Mouse (Mus musculus): ENCODE measurements around the gene Map2k6.

The Map2k6 gene

DNA sequence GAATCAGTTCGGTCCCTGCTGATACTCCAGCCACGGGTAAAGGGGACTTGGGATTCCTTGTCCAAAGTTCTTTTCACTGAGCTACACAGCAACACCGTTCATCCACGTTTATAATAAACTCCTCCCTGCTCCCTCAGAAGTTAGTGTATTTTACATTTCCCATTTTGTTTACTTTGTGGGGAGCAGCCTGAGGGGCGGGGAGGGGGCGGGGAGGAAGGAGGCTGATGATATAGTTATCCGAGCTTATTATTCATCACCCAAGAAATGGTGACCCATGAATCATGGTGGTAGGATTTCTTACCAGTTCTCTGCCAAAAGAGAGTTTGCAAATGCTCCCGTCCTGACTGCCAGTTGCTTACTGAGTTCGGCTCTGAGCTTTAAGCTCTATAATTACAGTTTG lies 6.7 kb downstream of the Map2k6 start:
- DNase-seq = no peak

DNA sequence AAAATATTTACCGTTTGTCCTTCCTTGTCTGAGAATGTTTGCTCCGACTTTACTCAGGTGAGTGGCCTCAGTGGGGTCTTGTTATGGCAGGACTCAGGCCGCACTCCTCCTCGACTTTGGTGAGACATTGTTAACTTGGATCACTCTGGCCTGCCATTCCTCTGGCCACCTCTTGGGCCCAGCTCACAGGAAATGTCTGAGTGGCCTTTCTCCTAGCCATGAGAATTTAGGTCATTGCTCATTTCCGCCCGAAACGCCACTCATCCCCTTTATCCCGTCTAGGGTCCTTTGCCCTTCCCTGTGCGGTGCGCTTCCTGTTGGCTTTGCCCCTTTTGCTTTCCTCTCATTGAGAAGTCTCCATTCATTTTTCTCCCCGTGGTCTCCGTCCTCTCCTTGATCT lies 10.2 kb downstream of the Map2k6 start:
- DNase-seq = no peak

- DNase-seq = no peak
Observed at GRCm38 (mm10) chr11:110409776-110410175, 10.9 kb downstream of the Map2k6 start.

DNA sequence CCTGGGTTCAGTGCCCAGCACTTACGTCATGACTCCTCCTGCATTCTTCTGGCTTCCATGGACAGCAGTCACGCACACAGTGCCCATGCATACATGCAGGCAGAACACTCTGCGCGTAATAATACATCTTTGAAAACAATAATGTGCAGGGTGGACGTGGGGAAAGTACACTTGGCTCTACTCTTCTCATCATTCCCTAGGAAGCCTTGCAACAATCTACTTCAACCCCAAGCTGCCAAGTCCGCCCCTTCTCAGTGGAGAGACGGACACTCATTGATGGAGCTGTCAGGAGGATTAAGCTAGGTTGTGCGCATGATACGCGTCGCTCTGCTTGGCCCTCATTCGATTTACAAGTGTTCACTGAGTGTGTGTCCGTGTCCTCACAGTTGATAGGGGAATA lies 12.7 kb downstream of the Map2k6 start:
- DNase-seq = no peak

DNA sequence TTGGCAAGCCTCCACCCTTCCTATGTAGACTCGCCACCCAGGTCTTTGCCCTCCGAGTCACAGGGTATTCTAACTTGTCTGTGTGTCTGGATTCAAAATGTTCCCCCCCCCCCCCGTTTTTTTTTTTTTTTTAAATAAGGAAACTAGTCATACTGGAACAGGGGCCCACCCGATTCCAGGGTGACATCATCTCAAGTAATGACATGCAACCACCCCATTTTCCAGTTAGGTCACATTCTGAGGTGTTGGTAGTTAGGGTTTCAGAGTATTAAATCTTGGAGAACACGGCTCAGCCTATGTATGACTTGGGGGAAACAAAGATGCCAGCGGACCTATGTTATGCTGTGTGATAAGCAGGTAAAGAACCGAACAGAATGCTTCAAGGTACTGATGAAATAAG lies 15.3 kb downstream of the Map2k6 start:
- DNase-seq = no peak

- DNase-seq = no peak
Observed at GRCm38 (mm10) chr11:110416691-110417090, 17.8 kb downstream of the Map2k6 start.

GRCm38 (mm10) chr11:110420463-110420862 lies 21.5 kb downstream of the Map2k6 start:
- no peak for DNase-seq

DNA sequence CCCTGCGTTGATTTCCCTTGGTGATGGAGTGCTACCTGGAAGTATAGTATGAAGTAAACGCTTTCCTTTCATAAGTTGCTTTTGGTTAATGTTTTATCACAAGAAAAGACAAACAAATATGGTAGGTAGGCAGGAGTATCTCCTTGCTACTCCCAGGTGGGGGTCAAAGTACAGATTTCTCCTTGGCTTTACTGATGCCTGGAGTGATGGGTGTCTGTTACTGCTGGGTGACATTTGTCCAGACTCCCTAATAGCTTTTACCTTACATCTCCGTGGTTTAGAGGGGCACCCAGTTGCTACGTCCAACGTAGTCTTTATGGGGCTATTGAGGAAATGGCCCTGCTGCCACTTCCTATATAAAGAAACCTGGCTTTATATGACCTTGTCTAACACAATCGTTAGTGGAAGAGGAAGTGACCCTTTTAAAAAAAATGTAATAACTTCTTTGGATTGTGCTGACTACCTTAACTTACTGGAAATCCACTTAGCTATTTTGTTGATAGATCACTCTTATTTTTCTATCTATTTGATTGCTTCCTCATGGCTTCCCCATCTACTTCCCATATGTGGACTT lies 27.7 kb downstream of the Map2k6 start:
- DNase-seq = no peak

GRCm38 (mm10) chr11:110427159-110427561 lies 28.2 kb downstream of the Map2k6 start:
- no peak for DNase-seq

- DNase-seq = no peak
Observed at GRCm38 (mm10) chr11:110428999-110429398, 30.1 kb downstream of the Map2k6 start.

GRCm38 (mm10) chr11:110429837-110430418 lies 31.0 kb downstream of the Map2k6 start:
- DNase-seq = no peak

DNA sequence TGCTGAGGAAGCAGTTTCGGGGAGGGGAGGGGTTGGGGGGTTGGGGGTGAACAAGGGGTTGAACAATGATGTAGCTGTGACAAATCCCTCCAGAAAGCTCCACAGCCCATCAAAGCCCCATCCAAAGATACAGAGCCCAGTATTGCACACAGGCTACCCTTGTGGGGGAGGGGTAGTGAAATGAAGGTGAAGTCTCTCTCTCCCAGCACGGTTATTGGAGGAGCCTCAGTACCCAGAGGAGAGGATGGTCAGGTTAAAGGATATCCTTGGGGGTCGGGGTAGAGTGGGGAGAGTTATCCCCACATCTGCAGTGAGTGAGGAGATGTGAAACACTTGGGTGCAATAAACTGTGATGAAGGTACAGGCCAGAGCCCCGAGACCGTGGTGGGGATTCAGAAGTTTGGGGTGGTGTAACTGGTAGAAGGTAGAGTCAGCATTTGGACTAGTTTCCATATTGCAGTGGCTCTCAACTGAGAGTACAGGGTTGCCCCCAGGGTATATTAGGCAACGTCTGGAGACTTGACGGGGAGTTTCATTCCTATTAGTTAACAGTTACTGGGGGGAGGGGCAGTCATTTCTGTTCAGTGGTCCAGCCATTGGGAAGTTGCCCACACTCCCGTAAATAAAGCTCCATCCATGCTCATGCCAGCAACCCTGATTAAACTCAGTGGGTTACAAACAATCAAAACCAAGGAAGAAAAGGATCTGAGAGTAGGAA lies 37.1 kb downstream of the Map2k6 start:
- DNase-seq = no peak

GRCm38 (mm10) chr11:110436998-110437397 lies 38.1 kb downstream of the Map2k6 start:
- no peak for DNase-seq

DNA sequence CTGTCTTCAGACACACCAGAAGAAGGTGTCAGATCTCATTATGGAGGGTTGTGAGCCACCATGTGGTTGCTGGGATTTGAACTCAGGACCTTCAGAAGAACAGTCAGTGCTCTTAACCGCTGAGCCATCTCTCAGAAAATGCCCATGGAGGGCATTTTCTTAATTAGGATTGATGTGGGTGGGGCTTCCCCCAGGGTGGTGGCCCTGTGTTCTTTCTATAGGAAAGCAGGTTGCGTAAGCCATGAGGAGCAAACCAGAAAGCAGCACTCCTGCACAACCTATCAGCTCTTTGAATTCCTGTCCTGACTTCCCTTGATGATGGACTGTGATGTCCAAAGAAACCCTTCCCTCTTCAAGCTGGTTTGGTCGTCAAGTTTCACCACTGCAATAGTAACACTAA lies 39.2 kb downstream of the Map2k6 start:
- DNase-seq = no peak

DNA sequence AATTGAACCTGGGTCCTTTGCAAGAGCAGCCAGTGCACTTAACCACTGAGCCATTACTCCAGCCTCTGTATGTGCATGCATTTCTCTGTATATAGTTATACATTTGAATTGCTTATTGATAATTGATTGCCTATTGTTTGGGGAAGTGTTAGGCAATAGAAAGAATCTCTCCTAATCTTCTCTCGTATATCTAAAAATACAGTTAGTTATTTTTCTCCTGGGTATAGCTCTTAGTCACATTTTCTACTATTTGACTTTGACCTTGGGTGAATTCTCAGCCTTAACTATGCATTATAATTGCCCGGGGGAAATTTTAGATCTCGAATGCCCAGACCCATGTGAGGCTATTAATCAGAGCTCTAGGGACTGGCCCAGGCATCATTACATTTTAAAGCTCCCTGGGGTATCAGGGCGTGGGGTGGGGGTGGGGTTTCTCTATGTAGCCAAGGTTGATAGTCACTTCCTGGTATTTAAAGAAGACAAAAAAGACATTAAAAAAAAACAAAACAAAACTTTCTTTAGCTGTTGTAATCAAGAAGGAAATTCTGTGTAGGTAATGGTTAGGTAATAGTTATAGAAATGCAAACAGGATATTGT lies 39.9 kb downstream of the Map2k6 start:
- DNase-seq = no peak

GRCm38 (mm10) chr11:110439354-110439753 lies 40.4 kb downstream of the Map2k6 start:
- no peak for DNase-seq

GRCm38 (mm10) chr11:110444576-110444975 lies 45.7 kb downstream of the Map2k6 start:
- no peak for DNase-seq

DNA sequence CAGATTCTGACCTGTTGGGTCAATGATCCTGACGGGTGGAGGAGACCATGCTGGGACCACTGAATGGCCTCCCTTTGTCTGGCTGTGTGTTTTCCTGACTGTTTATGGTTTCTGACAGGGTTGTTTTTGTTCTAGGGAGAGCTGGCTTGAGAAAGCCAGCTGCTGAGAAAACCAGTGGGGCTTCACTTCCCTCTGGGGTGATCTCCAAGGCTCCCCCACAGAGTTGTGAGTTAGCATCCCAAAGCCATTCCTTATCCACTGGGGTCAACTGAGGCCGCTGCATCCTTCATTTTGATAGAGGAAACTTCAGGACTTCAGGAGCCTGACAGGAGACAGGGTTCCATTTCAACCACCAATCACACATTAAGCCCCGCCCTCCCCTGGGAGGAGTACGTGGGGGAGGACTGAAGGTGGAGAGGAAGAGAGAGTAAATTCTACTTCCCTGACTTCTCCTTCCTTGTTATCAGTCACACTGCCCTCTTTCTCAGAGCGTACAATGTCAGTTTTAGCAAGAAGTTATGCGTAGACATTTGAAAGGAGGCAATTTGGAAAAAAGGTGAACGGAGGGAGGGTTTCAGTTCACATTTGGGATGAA lies 49.3 kb downstream of the Map2k6 start:
- no peak for DNase-seq

DNA sequence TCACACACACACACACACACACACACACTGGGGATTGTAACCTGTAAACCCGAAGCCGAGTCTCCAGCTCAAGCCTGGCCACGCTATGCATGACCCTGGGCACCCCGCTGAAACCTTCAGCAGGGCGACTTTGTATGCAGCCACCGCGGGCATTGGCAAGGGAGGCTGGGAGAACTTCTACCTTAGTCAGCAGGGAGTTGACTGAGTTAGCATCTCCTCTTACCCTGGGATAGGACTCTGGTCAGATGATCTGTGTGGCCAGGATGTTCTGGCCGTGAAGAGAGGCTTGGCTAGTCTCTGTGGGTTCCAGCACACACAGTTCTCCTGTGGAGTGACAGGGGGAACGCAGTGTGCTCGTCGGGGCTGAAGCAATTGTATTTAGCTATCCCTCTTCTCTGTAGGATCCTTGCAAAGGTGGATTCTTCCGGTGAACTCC lies 49.8 kb downstream of the Map2k6 start:
- DNase-seq = peak; percentile 5

- no peak for DNase-seq
Observed at GRCm38 (mm10) chr11:110449183-110449582, 50.3 kb downstream of the Map2k6 start.

GRCm38 (mm10) chr11:110450091-110450757 lies 51.3 kb downstream of the Map2k6 start:
- no peak for DNase-seq

DNA sequence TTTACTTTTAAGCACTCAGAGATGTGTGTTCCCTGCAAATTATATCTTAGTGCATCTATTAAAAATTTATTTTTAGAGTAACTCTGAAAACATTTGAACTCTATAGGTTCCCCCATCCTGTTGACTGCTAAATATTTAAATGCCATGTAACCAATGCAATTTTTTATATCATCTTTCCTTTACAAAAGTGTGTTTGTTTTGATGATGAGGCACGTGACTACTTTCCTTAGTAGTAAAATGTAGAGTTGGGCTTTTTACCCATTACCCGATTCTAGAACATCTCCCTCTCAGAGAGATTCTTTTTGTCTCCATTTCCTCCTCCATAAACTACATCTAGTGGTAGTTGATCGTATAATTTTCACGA lies 51.8 kb downstream of the Map2k6 start:
- no peak for DNase-seq

DNA sequence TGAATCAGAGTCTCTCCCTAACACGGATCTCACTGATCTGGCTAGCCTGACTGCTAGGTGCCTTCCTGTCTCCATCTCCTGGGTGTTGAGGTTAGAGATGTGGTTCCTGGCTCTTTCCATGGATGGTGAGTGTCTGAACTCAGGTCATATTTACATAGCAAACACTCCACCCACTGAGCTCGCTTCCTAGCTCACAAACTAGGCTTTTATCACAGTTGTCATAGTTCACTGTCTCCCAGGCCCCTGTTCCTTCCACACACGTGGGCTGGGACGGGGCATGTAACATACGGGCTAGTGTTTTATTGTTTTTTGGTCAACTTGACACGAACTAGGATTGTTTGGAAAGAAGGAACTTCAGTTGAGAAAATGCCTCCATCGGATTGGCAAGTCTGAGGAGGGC lies 52.7 kb downstream of the Map2k6 start:
- no peak for DNase-seq
